ENCODE assay signal across 19 mouse cellular contexts in the genomic region with DNA sequence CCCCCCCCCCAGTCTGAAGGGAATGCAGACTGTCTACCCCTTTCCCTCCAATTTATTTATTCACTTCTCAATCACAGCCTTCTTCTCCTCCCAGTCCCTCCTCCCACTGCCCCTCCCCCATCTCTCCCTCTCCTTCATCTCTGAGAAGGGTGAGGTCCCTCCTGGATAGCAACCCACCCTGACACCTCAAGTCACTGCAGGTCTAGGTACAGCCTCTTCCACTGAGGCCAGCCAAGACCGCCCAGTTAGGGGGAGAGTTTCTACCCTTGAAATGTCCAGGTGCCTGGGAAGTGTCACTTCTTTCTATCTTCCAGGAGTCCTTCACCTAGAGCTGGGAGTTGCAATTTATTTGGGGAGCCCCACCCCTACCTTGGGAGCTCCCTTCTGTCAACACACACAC. TPM values are rescaled to one million over a fixed set of nuclear protein-coding genes. Genes with fewer than 3 reads are reported as not detected.
DNase-seq lines count a peak whose midpoint lies in the region; ATAC-seq lines count a peak whose summit lies in the region.
"Had no signal": no experiment of that assay in that cellular context is flagged by ENCODE, and none has a peak within 500 bp of the region (broad histone marks: within the 10 kb centered on the region; RNA-seq: fewer than 3 reads in every experiment).

No protein-coding gene starts in this region.

- peak; percentile 54 for DNase-seq in cerebellum, adult 11-12 months
- DNase-seq in cerebellum, adult 8-10 months: no peak
- no peak for DNase-seq in forebrain, embryonic 11.5 days (ENCODE audit: low spot score)
- peak; percentile 84 for DNase-seq in heart, adult 11 months
- no peak for DNase-seq in heart, postnatal 4 days
- DNase-seq: adrenal gland, adult 8-10 months; adrenal gland, postnatal 36 days; B cell, adult 2 months; cerebellum, adult 18-20 months; cerebellum, adult 9-10 months; cerebellum, postnatal 10 days had no signal

- H3K4me2 ChIP-seq in forebrain, embryonic 16.5 days (ENCODE audit: low read length): peak overlapping the region; percentile 89
- H3K4me2 ChIP-seq in forebrain, embryonic 11.5 days (ENCODE audit: low read depth, low read length, severe bottlenecking): no peak overlapping the region

- H3K9me3 ChIP-seq in forebrain, embryonic 16.5 days (ENCODE audit: control insufficient read depth, low read length): no peaks in the 10 kb centered on the region
- H3K9me3 ChIP-seq in forebrain, embryonic 11.5 days (ENCODE audit: control insufficient read depth, low read length): no peaks in the 10 kb centered on the region
- H3K9me3 ChIP-seq: embryonic facial prominence, embryonic 10.5 days; embryonic facial prominence, embryonic 12.5 days; forebrain, embryonic 13.5 days; G1E had no signal

- no peak overlapping the region for H3K9ac ChIP-seq in forebrain, embryonic 16.5 days (replicated peaks; ENCODE audit: low read depth, low read length)
- H3K9ac ChIP-seq in forebrain, embryonic 11.5 days (ENCODE audit: low read length): no peak overlapping the region
- H3K9ac ChIP-seq: embryonic facial prominence, embryonic 12.5 days; forebrain, embryonic 13.5 days had no signal

- no peak for ATAC-seq in forebrain, embryonic 16.5 days
- ATAC-seq in forebrain, embryonic 11.5 days (replicated peaks; ENCODE audit: low FRiP score): no peak
- ATAC-seq: activated CD4-positive, CD25-positive, alpha-beta regulatory T cell, adult 4 months; CD4-positive, CD25-positive, alpha-beta regulatory T cell, adult 4 months; forebrain, embryonic 13.5 days; Patski had no signal

- peaks cover 37% of the 10 kb centered on the region for H3K4me1 ChIP-seq in forebrain, embryonic 16.5 days (replicated peaks; ENCODE audit: control insufficient read depth, insufficient read depth, low read length)
- H3K4me1 ChIP-seq in forebrain, embryonic 11.5 days (replicated peaks; ENCODE audit: control insufficient read depth, insufficient read depth, low read length): peaks cover 21% of the 10 kb centered on the region

- no peaks in the 10 kb centered on the region for H3K36me3 ChIP-seq in forebrain, embryonic 16.5 days (ENCODE audit: control insufficient read depth, insufficient read depth)
- H3K36me3 ChIP-seq in forebrain, embryonic 11.5 days (ENCODE audit: control insufficient read depth, insufficient read depth, low read length): no peaks in the 10 kb centered on the region
- H3K36me3 ChIP-seq: embryonic facial prominence, embryonic 10.5 days; embryonic facial prominence, embryonic 12.5 days; G1E had no signal

- H3K4me3 ChIP-seq in forebrain, embryonic 16.5 days (replicated peaks; ENCODE audit: low read length): no peak overlapping the region; the same call in 1 of the 2 replicates
- H3K4me3 ChIP-seq in forebrain, embryonic 11.5 days (ENCODE audit: low read depth, low read length): no peak overlapping the region
- H3K4me3 ChIP-seq: embryonic facial prominence, embryonic 12.5 days; forebrain, embryonic 13.5 days had no signal

- H3K27me3 ChIP-seq in forebrain, embryonic 16.5 days (replicated peaks; ENCODE audit: control insufficient read depth, insufficient read depth, low read length): peaks cover 21% of the 10 kb centered on the region
- peaks cover 44% of the 10 kb centered on the region for H3K27me3 ChIP-seq in forebrain, embryonic 11.5 days (ENCODE audit: control insufficient read depth, insufficient read depth, low read length)

- H3K27ac ChIP-seq in forebrain, embryonic 16.5 days (ENCODE audit: low read length): no peak overlapping the region
- no peak overlapping the region for H3K27ac ChIP-seq in forebrain, embryonic 11.5 days (ENCODE audit: low read depth, low read length)
- H3K27ac ChIP-seq: embryonic facial prominence, embryonic 10.5 days; embryonic facial prominence, embryonic 12.5 days; forebrain, embryonic 13.5 days had no signal

- WGBS in forebrain, embryonic 16.5 days: 75% methylated on average over 1 of the region's 1 CpGs
- 95% methylated on average over 1 of the region's 1 CpGs for WGBS in forebrain, embryonic 11.5 days

RNA-seq across cellular contexts. Expression of a gene that starts 2.5 kb away (rescaled TPM):
- polyA plus RNA-seq in forebrain, embryonic 16.5 days (2015; fragmentation: Nextera tagmentation; extraction: Ambion mirVana): 7.5 and 7.6 TPM in 2 replicates
- 0.25 and 0.28 TPM in 2 replicates for polyA plus RNA-seq in forebrain, embryonic 11.5 days (2014; fragmentation: Nextera tagmentation; extraction: Ambion mirVana)
- total RNA-seq in heart, postnatal 4 days (2021): 1 to 10 TPM; 1.0 to 1.1 TPM
- polyA plus RNA-seq: activated CD4-positive, CD25-positive, alpha-beta regulatory T cell, adult 4 months; CD4-positive, CD25-positive, alpha-beta regulatory T cell, adult 4 months; G1E had no signal

Comparison
In these comparisons a context has a peak if more than half of its experiments do, and no peak if none do; other contexts are left out.
1. DNase-seq: peak in cerebellum, adult 11-12 months (single experiment) and heart, adult 11 months (single experiment); none in cerebellum, adult 8-10 months (single experiment), forebrain, embryonic 11.5 days (single experiment) and heart, postnatal 4 days (single experiment).